Mouse (Mus musculus): ENCODE results near the gene Patz1.

DNA sequence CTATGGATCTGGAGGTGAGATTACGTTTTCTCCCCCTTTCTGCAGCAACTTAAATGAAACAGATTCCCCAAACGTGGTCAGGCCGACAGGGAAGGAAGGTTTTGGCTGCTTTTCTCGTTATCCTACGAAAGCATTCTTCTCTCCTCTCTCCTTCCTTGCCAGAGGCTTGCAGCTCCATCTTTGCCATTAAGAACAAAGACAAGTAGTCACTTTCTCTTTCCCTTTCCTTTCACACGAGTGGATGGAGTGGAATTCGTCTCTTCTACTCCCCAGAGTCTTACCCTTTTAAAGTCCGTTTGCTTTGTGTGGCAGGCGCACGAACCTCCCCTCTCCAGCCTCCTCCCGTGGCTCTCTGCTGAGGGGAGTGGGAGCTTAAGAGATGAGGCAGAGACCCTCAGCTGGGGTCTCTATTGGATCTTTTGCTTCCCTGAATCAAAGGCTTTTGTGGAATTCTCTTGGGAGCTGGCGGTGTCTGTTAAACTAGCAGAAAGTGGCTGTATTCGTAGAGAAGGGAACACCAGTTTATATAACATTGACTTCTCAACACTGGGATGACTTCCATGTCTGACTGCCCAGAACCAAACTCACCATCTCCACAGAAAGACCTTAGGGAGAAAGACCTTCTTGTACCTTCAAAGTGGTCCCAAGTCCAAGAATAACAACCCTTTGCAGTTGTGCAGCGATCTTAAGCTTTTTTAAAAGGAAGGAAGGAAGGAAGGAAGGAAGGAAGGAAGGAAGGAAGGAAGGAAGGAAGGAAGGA is 42.5 kb downstream of the Patz1 start:
- TF ChIP-seq CTCF (conservative IDR thresholded peaks at IDR 0.05; ENCODE audit: low read length): no peak
- TF ChIP-seq POU5F1 (IDR thresholded peaks at IDR 0.05; ENCODE audit: borderline replicate concordance, low read length): no peak
